Mouse (Mus musculus) adrenal gland, adult 10 weeks (tissue): ENCODE data around the gene Zfp46. TPM values are rescaled to one million over a fixed set of nuclear protein-coding genes. Genes with fewer than 3 reads are reported as not detected.

Experiments used
- polyA plus RNA-seq: library from polyadenylated mRNA; stranded (reverse); fragments of 350-450 nt; fragmentation: Illumina TruSeq; extraction: RNeasy Lipid Tissue Mini Kit (QIAGEN cat#74804); gene quantifications from one replicate; pipeline ENCODE4 v1.2.3, GENCODE M21; 2014; ENCODE audit warnings: low read depth, low replicate concordance

The Zfp46 gene
- 6.8 TPM for polyA plus RNA-seq

DNA sequence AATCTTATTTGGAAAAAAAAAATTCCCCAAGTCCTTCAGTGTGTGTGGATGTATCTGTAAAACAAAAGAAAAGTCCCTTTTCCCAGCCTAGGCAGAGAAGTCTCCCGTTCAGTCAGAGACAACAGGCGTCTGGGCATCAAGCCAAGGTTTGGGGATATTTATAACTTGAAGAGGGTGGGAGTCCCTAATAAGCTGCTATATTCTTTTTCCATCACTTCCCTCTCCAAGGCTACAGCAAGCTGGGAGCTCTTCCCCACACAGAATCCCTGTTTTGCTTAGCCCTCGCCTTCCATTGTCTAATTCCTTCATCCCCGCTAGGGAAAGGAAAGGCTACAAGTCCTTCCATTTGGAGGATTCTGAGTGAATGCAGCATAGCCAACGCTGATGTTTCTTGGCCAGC, at the start of gene Zfp46:
Gene Zfp46, plus strand, starts transcription at position 229 of the 400 bp plus-strand sequence.

GRCm38 (mm10) chr4:136247729-136248463, 36.6 kb upstream of the Zfp46 start, which contains the start of gene Tcea3:
Gene Tcea3 (plus strand): TSS chr4:136247729.

GRCm38 (mm10) chr4:136310229-136311041, 26.0 kb downstream of the Zfp46 start, which contains the start of gene Hnrnpr:
Gene Hnrnpr (plus strand): TSS chr4:136310942.

Other genes starting within 250 kb of the Zfp46 start
- gene Rpl11, start 231.3 kb upstream of the Zfp46 start, polyA plus RNA-seq: 283 TPM
- 8.3 TPM for gene Id3, start 141.2 kb upstream of the Zfp46 start, polyA plus RNA-seq
- gene E2f2, start 112.3 kb upstream of the Zfp46 start, polyA plus RNA-seq: 0.70 TPM
- gene Asap3, start 78.3 kb upstream of the Zfp46 start, polyA plus RNA-seq: 0.29 TPM
- gene Tcea3, start 37.0 kb upstream of the Zfp46 start, polyA plus RNA-seq: 1.6 TPM
- gene Hnrnpr, start 26.3 kb downstream of the Zfp46 start, polyA plus RNA-seq: 149 TPM
- gene Htr1d, start 138.8 kb downstream of the Zfp46 start, polyA plus RNA-seq: not detected
- not detected for gene 6030445D17Rik, start 177.6 kb downstream of the Zfp46 start, polyA plus RNA-seq
- 43.6 TPM for gene Luzp1, start 185.1 kb downstream of the Zfp46 start, polyA plus RNA-seq